Mouse (Mus musculus) hematopoietic stem cell, adult 5-6 weeks (primary cell): ENCODE measurements around the gene Spsb4. TPM values are rescaled to one million over a fixed set of nuclear protein-coding genes. Genes with fewer than 3 reads are reported as not detected.

Experiments used
- ATAC-seq, 2 experiments: fragments of 125-278 bp in 1 of 2; replicated peaks in 1 of 2; 2 replicates each; pipeline ENCODE4 v1.8.0; 2016 to 2017; ENCODE audit warnings: inconsistent platforms in 2 of 2, mild to moderate bottlenecking in 2 of 2, moderate number of reproducible peaks in 2 of 2, low read depth in 1 of 2, moderate TSS enrichment in 1 of 2; ENCODE audit not compliant: low FRiP score in 2 of 2, poor library complexity in 2 of 2, severe bottlenecking in 2 of 2, insufficient read depth in 1 of 2, low TSS enrichment in 1 of 2
- total RNA-seq: library from RNA; stranded (forward); fragments of 172-1452, 232-1000 nt; gene quantifications from 2 replicates; pipeline ENCODE4 v1.2.3, GENCODE M21; 2017

Spsb4 gene
- total RNA-seq, 1 experiment from 2014 or later = 3.7 TPM

- no peak for ATAC-seq
These were observed 125.1 kb downstream of the Spsb4 start for GRCm38 (mm10) chr9:96893582-96893981.

Other genes with a start within 250 kb of the Spsb4 start
- gene Pxylp1, start 126.2 kb downstream of the Spsb4 start, total RNA-seq = 28.9 and 31.1 TPM in 2 replicates
- gene Slc25a36, start 92.3 kb upstream of the Spsb4 start, total RNA-seq = 142 and 147 TPM in 2 replicates